Mouse (Mus musculus): ENCODE measurements around the gene Nfe2l1. TPM values are rescaled to one million over a fixed set of nuclear protein-coding genes. Genes with fewer than 3 reads are reported as not detected.

The Nfe2l1 gene
- polyA plus RNA-seq, 1 experiment from 2014 or later: 34.6 TPM

- WGBS: 60% methylated on average over 9 of the region's 9 CpGs
- H3K4me3 ChIP-seq (ENCODE audit: low read depth, low read length): no peak overlapping the region
- no peak for TF ChIP-seq CTCF (IDR thresholded peaks at IDR 0.05; ENCODE audit: low read depth)
- 0 out of 2 replicates have a peak, but pooled peaks cover 3% of the 10 kb centered on the region for H3K4me1 ChIP-seq (ENCODE audit: insufficient read depth)
- H3K27ac ChIP-seq (ENCODE audit: low read depth): no peak overlapping the region
- H3K9ac ChIP-seq: no peak overlapping the region
- no peak for ATAC-seq (ENCODE audit: insufficient read depth)
- no peaks in the 10 kb centered on the region for H3K9me3 ChIP-seq (ENCODE audit: low read depth, low read length)
- H3K27me3 ChIP-seq (ENCODE audit: insufficient read depth, low read length): no peaks in the 10 kb centered on the region
- DNase-seq: no peak
- peaks cover 4% of the 10 kb centered on the region; the same call in 1 of the 2 replicates for H3K36me3 ChIP-seq (ENCODE audit: insufficient read depth)
- no peak overlapping the region for H3K4me2 ChIP-seq
Observed at GRCm38 (mm10) chr11:96848694-96849093, 18.9 kb upstream of the Nfe2l1 start.

GRCm38 (mm10) chr11:96847240-96847639 lies 17.5 kb upstream of the Nfe2l1 start:
- Histone ChIP-seq H3K9ac (no peak overlapping the region), H3K9me3 (ENCODE audit: low read depth, low read length) (no peaks in the 10 kb centered on the region), H3K4me2 (no peak overlapping the region), H3K4me3 (ENCODE audit: low read depth, low read length) (no peak overlapping the region), H3K27me3 (ENCODE audit: insufficient read depth, low read length) (no peaks in the 10 kb centered on the region), H3K36me3 (ENCODE audit: insufficient read depth) (no peaks in the 10 kb centered on the region), H3K27ac (ENCODE audit: low read depth) (no peak overlapping the region), H3K4me1 (ENCODE audit: insufficient read depth) (0 out of 2 replicates have a peak, but pooled peaks cover 3% of the 10 kb centered on the region)
- DNase-seq (no peak), ATAC-seq (ENCODE audit: insufficient read depth) (no peak)
- 38% methylated on average over 3 of the region's 3 CpGs for WGBS
- TF ChIP-seq CTCF (IDR thresholded peaks at IDR 0.05; ENCODE audit: low read depth): no peak

- H3K4me3 ChIP-seq (ENCODE audit: low read depth, low read length): no peak overlapping the region
- no peaks in the 10 kb centered on the region for H3K4me1 ChIP-seq (ENCODE audit: insufficient read depth)
- no peak for DNase-seq
- no peak for ATAC-seq (ENCODE audit: insufficient read depth)
- H3K9ac ChIP-seq: no peak overlapping the region
- H3K27me3 ChIP-seq (ENCODE audit: insufficient read depth, low read length): no peaks in the 10 kb centered on the region
- no peak overlapping the region for H3K4me2 ChIP-seq
- H3K27ac ChIP-seq (ENCODE audit: low read depth): no peak overlapping the region
- 60% methylated on average over 3 of the region's 3 CpGs for WGBS
- H3K9me3 ChIP-seq (ENCODE audit: low read depth, low read length): no peaks in the 10 kb centered on the region
- TF ChIP-seq CTCF (IDR thresholded peaks at IDR 0.05; ENCODE audit: low read depth): no peak
- no peaks in the 10 kb centered on the region for H3K36me3 ChIP-seq (ENCODE audit: insufficient read depth)
Observed at GRCm38 (mm10) chr11:96843627-96844026, 13.9 kb upstream of the Nfe2l1 start.

GRCm38 (mm10) chr11:96840290-96840689 lies 10.5 kb upstream of the Nfe2l1 start:
- WGBS: 30% methylated on average over 8 of the region's 8 CpGs
- no peak for TF ChIP-seq CTCF (IDR thresholded peaks at IDR 0.05; ENCODE audit: low read depth)
- Histone ChIP-seq H3K9me3 (ENCODE audit: low read depth, low read length) (no peaks in the 10 kb centered on the region), H3K4me3 (ENCODE audit: low read depth, low read length) (no peak overlapping the region), H3K36me3 (ENCODE audit: insufficient read depth) (no peaks in the 10 kb centered on the region), H3K27ac (ENCODE audit: low read depth) (no peak overlapping the region), H3K9ac (no peak overlapping the region), H3K27me3 (ENCODE audit: insufficient read depth, low read length) (no peaks in the 10 kb centered on the region), H3K4me2 (no peak overlapping the region), H3K4me1 (ENCODE audit: insufficient read depth) (no peaks in the 10 kb centered on the region)
- no peak for ATAC-seq (ENCODE audit: insufficient read depth)
- DNase-seq: no peak

GRCm38 (mm10) chr11:96839877-96840276 lies 10.1 kb upstream of the Nfe2l1 start:
- Histone ChIP-seq H3K4me1 (ENCODE audit: insufficient read depth) (no peaks in the 10 kb centered on the region), H3K27me3 (ENCODE audit: insufficient read depth, low read length) (no peaks in the 10 kb centered on the region), H3K27ac (ENCODE audit: low read depth) (no peak overlapping the region), H3K4me3 (ENCODE audit: low read depth, low read length) (no peak overlapping the region), H3K9ac (no peak overlapping the region), H3K36me3 (ENCODE audit: insufficient read depth) (no peaks in the 10 kb centered on the region), H3K9me3 (ENCODE audit: low read depth, low read length) (no peaks in the 10 kb centered on the region), H3K4me2 (no peak overlapping the region)
- DNase-seq: no peak
- ATAC-seq (ENCODE audit: insufficient read depth): no peak
- no peak for TF ChIP-seq CTCF (IDR thresholded peaks at IDR 0.05; ENCODE audit: low read depth)
- 57% methylated on average over 3 of the region's 3 CpGs for WGBS

GRCm38 (mm10) chr11:96839428-96839827 lies 9.7 kb upstream of the Nfe2l1 start:
- ATAC-seq (ENCODE audit: insufficient read depth): no peak
- no peaks in the 10 kb centered on the region for H3K36me3 ChIP-seq (ENCODE audit: insufficient read depth)
- no peak overlapping the region for H3K4me2 ChIP-seq
- H3K27ac ChIP-seq (ENCODE audit: low read depth): no peak overlapping the region
- no peak overlapping the region for H3K4me3 ChIP-seq (ENCODE audit: low read depth, low read length)
- no peaks in the 10 kb centered on the region for H3K27me3 ChIP-seq (ENCODE audit: insufficient read depth, low read length)
- WGBS: 83% methylated on average over 7 of the region's 7 CpGs
- no peaks in the 10 kb centered on the region for H3K4me1 ChIP-seq (ENCODE audit: insufficient read depth)
- no peak overlapping the region for H3K9ac ChIP-seq
- H3K9me3 ChIP-seq (ENCODE audit: low read depth, low read length): no peaks in the 10 kb centered on the region
- no peak for DNase-seq
- no peak for TF ChIP-seq CTCF (IDR thresholded peaks at IDR 0.05; ENCODE audit: low read depth)

GRCm38 (mm10) chr11:96838341-96838740 lies 8.6 kb upstream of the Nfe2l1 start:
- no peak for DNase-seq
- H3K27ac ChIP-seq (ENCODE audit: low read depth): no peak overlapping the region

GRCm38 (mm10) chr11:96837298-96837697 lies 7.5 kb upstream of the Nfe2l1 start:
- Histone ChIP-seq H3K27me3 (ENCODE audit: insufficient read depth, low read length) (no peaks in the 10 kb centered on the region), H3K4me2 (no peak overlapping the region), H3K9me3 (ENCODE audit: low read depth, low read length) (no peaks in the 10 kb centered on the region), H3K9ac (no peak overlapping the region), H3K4me3 (ENCODE audit: low read depth, low read length) (no peak overlapping the region), H3K4me1 (ENCODE audit: insufficient read depth) (no peaks in the 10 kb centered on the region), H3K27ac (ENCODE audit: low read depth) (no peak overlapping the region), H3K36me3 (ENCODE audit: insufficient read depth) (no peaks in the 10 kb centered on the region)
- peak; percentile 28 for DNase-seq
- no peak for ATAC-seq (ENCODE audit: insufficient read depth)
- WGBS: 30% methylated on average over 9 of the region's 9 CpGs
- peak; percentile 37; the same call in 1 of the 2 replicates for TF ChIP-seq CTCF (IDR thresholded peaks at IDR 0.05; ENCODE audit: low read depth)

More at GRCm38 (mm10) chr11:96838341-96838740, 8.6 kb upstream of the Nfe2l1 start:
- H3K4me3 ChIP-seq (ENCODE audit: low read depth, low read length): no peak overlapping the region
- TF ChIP-seq CTCF (IDR thresholded peaks at IDR 0.05; ENCODE audit: low read depth): no peak
- no peak for ATAC-seq (ENCODE audit: insufficient read depth)
- WGBS: 51% methylated on average over 4 of the region's 4 CpGs
- no peaks in the 10 kb centered on the region for H3K36me3 ChIP-seq (ENCODE audit: insufficient read depth)
- no peaks in the 10 kb centered on the region for H3K9me3 ChIP-seq (ENCODE audit: low read depth, low read length)
- H3K4me2 ChIP-seq: no peak overlapping the region
- H3K4me1 ChIP-seq (ENCODE audit: insufficient read depth): no peaks in the 10 kb centered on the region
- H3K9ac ChIP-seq: no peak overlapping the region
- H3K27me3 ChIP-seq (ENCODE audit: insufficient read depth, low read length): no peaks in the 10 kb centered on the region
